Mouse (Mus musculus) lung, postnatal 0 days (tissue): Measurements from ENCODE around the gene 2810006K23Rik.
"Not testable (repeated sequence)": the region's sequence is repeated elsewhere in the genome, so short reads cannot be mapped to it uniquely, and the experiment has no call there.

ENCODE experiments used
- CTCF ChIP-seq: IDR thresholded peaks from 2 replicates; pipeline ENCODE4 v1.5.1; 2016; ENCODE audit warnings: antibody characterized with exemption, mild to moderate bottlenecking
- EP300 ChIP-seq: IDR thresholded peaks from 2 replicates; pipeline ENCODE4 v1.6.1; 2016; ENCODE audit warnings: antibody characterized with exemption, mild to moderate bottlenecking, control low read depth

GRCm38 (mm10) chr5:124362982-124363381 lies 35.1 kb downstream of the 2810006K23Rik start, which contains the start of gene Cdk2ap1:
- not testable (repeated sequence) for TF ChIP-seq EP300, CTCF
